Mouse (Mus musculus): ENCODE measurements around the gene Snd1. TPM values are rescaled to one million over a fixed set of nuclear protein-coding genes. Genes with fewer than 3 reads are reported as not detected.

Gene Snd1
- total RNA-seq, 2 experiments from 2014 or later, result 19.8 to 24.8 TPM

DNA sequence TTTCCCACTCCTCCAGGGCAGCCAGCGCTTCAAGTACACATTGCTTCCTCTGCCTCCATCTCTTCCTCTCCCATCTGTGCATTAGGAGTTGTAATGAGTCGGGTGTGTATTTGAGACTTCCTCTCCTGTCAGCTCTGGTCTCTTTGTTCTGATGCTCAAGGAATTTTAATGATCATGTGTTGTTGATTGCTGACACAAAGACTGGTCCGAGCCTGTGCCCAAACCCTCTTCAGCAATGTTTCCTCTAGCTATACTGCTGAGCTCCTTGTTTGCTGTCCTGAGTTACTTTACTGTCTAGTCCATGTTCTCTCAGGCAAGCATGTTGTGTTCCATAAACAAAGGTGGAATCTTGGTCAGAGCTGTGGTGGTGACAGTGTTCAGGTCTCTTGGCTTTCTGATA, 254.3 kb downstream of the Snd1 start:
- ATAC-seq (replicated peaks; ENCODE audit: low FRiP score, poor library complexity, severe bottlenecking), result no peak

DNA sequence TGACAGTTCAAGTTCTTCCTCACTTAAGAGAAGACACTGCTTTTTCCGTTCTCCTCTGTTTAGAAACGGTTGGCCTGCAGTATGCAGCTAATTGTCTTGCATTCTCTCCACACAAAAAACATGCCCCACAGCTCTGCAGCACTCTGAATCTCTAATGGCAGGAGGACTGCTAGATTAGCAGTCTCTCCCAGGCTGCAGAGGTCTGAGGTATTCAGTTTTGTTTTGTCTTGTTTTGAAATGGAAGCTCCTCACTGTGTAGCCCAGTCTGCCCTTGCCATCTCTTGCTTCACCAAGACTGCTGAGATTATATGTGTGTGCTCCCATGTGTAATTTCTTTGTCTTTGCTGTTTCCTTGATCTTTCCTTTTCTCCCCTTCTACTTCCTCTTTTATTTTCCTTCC, 254.7 kb downstream of the Snd1 start:
- ATAC-seq (replicated peaks; ENCODE audit: low FRiP score, poor library complexity, severe bottlenecking), result no peak

DNA sequence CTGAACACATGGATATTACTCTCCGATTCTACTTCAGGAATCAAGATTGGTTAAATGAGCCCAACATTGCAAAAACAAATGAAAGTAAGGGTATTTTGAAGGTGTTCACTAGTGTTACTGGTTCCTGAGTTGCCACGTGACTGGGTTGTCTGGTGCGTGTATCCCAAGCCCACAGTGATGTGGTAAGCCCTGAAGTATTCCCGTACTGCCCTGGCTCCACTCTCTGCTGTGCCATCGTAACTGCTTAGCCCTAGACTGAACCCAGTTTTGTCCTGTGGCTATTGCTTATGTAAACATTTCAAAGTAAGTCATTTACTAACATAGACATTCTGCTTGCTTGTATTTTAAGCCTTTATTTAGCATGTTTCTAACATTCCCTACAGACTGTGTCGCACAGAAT, 256.3 kb downstream of the Snd1 start:
- ATAC-seq (replicated peaks; ENCODE audit: low FRiP score, poor library complexity, severe bottlenecking), result no peak

DNA sequence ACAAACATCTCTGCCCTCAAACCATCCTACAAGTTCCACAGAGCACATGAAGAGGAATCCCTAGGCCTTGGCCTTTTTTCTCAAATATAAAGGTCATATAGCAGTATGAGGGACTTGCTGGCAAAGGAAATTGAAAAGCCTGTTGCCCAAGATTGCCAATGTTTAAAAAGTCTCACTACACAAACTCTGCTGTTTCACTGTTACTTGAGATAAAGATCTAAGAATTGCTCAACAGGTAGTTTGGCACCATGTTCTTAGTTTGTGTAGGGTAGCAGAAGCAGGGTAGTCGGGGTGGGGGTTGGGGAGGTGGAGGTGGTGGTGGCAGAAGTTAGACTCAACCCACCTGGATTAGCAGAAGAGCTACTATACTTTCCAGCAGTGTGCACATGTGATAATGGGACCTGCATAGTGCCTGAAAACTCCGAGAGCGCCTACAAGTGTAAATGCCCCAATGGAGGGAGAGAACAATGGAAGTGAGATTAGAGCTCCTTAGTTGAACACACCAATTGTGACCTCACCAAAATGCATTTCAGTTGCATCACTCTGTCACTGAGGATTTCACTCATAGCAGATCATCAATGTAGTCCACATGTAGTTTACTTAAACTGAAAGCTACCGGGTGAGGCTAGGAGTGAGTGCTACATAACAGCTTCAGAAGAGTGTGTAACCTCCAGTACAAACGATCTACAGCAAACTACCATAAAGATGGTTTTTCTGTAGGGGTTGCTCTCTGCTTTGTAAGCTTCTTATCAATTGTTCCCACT, 259.1 kb downstream of the Snd1 start:
- ATAC-seq (replicated peaks; ENCODE audit: low FRiP score, poor library complexity, severe bottlenecking), result no peak

DNA sequence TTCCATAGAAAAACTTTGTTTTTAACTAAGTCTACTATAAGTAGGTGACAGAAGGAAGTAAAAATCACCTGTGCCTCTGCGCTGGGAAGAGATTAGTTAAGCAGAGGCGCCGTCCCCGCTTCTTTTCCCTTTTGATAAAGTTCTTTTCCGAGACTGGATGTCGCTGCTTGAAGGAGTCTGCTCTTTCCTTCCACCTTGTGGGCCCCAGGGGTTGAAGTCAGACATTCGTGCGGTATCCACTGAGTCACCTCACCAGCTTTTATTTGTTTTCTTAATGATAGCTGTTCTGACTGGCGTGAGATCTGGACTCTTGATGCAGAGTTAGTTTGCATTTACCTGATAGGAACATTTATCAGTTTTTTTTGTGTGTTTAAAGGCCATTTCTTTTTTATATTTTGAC, 260.2 kb downstream of the Snd1 start:
- no peak for ATAC-seq (replicated peaks; ENCODE audit: low FRiP score, poor library complexity, severe bottlenecking)

DNA sequence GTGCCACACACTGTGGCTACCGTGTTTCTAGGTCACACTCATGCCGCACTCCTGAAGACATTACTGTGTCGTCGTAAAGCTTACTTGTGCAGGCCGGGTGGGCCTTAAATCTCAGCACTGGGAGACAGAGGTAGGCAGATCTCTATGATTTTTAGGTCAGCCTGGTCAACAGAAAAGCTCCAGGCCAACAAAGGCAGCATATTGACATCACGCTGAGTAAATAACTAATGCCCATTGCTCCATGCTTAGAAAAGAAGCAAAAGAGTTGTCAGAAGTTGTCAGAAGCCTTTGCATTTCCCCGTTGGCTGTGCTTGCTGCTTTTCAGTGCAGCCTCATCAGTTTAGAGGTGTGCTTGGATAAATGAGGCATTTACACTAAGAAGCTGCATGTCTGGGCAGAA, 261.7 kb downstream of the Snd1 start:
- ATAC-seq (replicated peaks; ENCODE audit: low FRiP score, poor library complexity, severe bottlenecking), result no peak

DNA sequence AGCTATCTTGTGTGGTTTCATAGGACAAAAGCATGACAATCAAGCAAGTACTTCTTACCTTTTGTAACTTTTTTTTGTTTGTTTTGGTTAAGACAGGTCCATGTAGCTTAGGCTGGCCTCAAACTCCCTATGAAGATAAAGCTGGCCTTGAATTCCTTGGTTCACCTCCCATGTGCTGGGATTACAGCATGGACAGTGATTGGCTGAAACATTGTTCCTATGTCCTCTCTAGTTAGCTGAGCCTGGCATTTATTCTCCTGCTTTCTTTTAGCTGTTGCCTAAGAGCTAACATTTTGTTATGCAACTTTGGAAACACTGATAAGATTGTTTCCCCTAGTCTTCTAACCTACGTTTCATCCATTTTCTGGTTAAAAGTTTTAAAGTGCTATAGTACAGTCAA, 262.7 kb downstream of the Snd1 start:
- no peak for ATAC-seq (replicated peaks; ENCODE audit: low FRiP score, poor library complexity, severe bottlenecking)

DNA sequence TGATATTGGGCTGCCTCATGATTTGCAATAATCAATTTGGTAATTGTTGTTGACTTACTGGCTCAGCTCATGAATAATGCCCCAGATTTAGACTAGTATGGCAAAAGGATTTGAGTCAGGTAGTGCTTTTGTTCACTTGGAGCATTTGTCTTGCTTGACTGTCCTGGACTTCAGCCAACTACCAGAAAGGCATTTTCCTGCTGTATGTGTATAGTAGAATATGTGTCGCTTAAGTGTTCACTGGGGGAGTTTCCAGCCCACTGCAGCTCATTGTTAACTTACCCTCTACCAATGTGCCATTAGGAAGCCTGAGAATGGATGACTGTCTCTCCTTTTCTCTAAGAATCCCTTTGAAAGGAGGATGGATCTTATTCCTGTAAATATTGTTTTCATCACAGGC, 268.6 kb downstream of the Snd1 start:
- no peak for ATAC-seq (replicated peaks; ENCODE audit: low FRiP score, poor library complexity, severe bottlenecking)

DNA sequence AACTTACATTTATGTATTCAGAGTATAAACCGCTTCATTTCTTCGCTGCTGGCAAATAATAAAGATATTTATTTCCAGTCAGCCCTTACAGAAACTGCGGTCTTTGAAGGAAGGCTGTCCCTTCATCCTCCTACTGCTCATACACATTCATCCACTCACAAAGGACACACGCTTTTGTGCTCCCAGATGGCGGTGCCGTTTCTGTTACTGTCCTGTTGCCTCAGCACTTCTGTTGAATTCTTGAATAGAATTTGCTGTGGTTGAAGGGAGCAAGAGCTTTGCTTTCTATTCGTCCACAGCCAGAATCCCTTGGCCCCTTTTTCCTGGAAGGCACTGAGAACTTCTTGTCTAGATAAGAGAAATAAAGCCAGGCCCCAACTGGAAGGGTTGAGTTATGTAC, 270.9 kb downstream of the Snd1 start:
- ATAC-seq (replicated peaks; ENCODE audit: low FRiP score, poor library complexity, severe bottlenecking), result no peak

DNA sequence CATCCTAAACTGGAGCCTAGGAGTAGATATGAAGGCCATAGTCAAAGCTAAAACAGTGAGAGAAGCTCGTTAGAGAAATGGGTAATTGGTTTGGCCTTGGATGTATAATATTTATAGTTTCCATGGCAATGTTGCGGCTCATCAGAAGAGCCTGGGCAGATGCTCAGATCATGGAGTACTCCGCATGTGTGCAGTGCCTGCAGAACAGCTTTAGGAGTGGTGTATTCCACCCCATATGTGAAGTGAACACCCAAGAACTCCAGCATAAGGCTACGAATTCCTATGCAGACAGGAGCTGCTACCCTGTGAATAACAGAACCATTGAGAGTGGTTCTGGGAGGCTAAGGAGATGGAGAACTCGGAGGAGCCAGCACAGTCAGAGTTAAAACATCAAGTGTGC, 272.1 kb downstream of the Snd1 start:
- ATAC-seq (replicated peaks; ENCODE audit: low FRiP score, poor library complexity, severe bottlenecking), result no peak

DNA sequence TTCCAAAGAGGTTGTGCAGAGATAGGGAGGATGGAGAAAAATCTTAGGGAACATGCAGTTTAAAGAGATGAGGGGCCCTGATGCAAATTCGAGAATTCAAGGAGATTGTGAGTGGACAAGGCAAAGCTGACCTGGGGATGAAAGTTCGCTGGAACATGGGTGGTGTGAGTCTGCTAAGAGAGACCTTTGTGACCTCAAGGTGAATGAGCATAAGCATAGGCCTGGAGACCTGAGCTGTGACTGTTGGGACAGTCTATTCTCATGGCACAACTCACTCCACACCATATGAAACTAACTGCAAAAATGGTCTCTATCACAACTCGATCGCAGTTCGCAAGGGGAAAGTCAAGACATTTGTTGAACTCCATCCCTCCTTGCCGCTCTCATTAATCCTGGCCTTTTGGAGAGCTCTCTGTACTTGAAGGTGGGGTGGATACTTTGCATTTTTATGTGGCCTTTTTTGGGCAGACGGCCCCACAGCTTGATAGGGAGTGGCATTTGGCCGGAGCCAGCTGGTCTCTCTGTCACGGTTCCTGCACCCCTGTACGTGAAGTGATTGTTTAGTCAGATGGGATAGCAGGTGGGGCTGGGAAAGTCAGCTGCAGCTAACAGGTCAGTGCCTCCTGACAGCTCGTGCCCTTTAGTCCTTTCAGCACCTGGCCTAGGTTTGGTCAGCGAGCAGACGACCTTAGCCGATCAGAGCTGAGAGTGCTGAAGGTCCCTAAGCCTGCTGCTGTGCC, 273.2 kb downstream of the Snd1 start:
- ATAC-seq (replicated peaks; ENCODE audit: low FRiP score, poor library complexity, severe bottlenecking), result no peak

DNA sequence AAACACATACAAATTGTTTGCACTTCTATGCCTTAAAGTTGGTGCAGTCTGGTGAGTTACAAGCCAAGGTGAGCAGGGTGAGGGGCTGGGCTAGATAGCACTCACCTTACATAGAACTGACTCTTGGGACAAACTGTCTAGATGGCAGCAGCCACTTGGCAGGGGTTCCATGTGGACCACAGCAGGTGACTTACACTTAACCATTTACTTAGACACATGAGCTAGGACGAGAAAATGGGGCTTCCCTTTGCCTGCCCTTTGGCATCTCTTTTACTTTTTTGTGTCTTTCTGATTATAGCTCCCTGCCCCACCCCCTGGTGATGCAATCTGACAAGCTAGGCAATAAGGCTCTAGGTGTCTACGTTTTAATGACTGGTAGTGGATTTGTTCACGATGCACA, 274.3 kb downstream of the Snd1 start:
- no peak for ATAC-seq (replicated peaks; ENCODE audit: low FRiP score, poor library complexity, severe bottlenecking)

DNA sequence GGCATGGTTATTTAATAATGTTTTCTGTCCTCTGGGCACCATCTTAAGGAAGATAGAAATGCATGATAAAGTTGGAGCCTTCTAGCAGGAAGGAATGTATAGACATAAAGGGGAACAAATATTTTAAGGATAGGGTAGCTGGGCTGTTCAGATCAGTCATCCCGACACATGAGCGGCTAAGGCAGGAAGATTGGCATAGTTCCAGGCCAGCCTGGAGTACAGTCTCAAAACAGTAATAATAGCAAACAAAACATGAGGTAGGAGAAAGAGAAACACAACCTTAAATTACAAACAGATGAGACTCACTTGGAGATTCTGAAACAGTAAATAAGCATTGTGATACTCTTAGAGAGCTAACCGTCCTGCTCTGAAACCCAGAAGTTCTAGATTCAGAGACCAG, 276.2 kb downstream of the Snd1 start:
- no peak for ATAC-seq (replicated peaks; ENCODE audit: low FRiP score, poor library complexity, severe bottlenecking)

DNA sequence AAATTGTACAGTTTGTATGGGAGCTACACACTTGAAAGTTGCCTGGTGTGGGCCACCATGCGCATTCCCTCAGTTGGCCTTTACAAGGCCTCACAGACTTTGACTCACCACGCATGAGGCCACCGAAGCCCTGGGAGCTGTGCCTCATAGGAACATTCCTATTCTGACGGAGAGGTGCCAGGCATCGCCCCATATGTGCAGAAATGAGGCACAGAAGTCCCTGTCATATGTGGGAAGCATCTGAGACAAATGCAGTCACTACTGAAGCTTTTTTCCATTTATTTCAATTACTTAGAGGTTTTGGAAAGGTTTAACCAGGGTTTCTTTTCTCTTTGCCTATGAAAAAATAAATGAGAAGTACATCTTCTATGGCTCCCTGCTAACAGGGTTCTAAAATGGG, 278.3 kb downstream of the Snd1 start:
- no peak for ATAC-seq (replicated peaks; ENCODE audit: low FRiP score, poor library complexity, severe bottlenecking)

DNA sequence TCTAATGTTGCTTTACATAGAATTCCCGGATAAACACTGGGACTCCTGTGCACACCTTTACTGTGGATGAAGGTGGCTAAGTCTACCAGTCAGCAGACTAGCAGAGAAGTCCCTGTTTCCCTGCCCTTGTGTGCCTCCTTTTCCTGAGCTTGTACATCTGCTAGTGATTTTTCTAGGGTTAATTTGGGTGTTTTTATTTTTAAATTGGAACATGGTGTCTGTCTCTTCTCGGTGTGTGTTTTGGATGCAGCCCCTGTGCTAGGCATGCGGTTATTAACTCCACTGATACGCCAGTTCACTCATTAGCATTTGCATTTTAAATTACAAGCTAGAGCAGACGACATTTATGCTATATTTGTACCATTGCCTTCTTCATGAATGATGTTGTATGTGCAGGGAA, 278.7 kb downstream of the Snd1 start:
- no peak for ATAC-seq (replicated peaks; ENCODE audit: low FRiP score, poor library complexity, severe bottlenecking)

DNA sequence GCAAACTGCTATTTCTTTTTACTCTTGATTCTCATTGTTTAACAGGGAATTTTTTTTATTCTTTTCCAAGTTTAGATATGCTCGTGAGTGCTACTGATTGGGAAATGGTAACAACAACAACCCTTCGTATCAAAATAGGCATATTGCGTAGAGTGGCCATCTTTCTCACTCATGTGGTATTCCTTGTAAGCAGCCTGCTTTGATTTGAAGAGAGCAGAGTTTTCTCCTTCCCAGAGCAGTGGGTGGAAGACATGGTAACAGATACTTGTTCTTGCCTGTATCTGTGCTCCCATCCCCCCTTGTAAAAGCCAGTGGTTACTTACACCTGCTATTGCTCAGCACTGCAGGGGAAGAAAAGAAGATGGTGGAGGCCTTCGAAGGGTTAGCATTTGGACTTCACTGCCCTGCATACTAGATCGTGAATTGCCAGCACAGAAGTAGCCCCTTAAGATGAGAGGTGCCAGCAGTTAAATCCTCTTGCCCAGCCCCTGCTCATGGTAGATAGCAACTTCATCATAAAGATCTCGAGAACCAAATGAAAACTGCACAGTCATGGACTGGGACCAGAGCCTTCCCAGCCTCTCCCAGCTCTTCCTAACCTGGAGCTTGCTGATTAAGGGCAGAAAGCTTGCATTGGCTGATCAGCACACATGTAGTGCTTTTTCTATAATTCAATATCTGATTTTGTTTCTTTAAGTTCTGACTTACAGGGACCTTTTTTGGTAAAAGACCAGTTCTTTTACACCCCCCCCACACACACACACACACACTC, 279.4 kb downstream of the Snd1 start:
- peak; percentile 65; the same call in 1 of the 2 replicates for ATAC-seq (replicated peaks; ENCODE audit: low FRiP score, poor library complexity, severe bottlenecking)

DNA sequence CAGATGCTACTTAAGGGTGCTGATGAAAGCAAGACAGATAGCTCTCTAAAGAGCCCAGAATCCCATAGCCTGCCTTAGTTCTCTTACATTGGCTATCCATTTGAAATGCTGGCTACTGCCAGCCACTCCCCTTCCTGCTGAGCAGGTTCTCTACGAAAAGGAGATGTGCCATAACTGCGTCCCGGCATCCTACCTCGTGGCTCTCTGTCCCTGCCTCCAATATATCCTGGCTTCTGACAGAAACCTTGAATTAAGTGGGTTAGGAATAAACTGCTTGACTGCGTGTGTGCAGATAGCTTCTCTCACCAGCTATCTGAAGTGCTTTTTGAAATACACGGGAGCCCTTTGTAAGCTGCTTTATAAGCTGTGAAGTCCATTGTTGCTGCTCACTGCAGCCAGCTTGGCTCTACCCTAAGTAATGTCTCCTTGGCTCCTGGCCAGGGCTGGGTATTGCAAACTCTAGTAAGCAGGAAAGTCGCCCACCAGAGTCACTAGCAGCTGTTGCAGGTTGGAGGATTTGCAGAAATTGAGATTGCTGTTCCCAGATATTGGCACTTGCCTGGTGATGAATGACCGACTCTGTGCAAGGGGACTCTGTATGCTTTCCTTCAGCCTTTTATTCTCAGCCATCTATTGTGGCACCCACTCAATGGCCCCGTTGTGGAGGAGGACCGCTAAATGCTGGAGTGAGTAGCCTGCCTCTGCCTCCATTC, 281.5 kb downstream of the Snd1 start:
- no peak for ATAC-seq (replicated peaks; ENCODE audit: low FRiP score, poor library complexity, severe bottlenecking)

DNA sequence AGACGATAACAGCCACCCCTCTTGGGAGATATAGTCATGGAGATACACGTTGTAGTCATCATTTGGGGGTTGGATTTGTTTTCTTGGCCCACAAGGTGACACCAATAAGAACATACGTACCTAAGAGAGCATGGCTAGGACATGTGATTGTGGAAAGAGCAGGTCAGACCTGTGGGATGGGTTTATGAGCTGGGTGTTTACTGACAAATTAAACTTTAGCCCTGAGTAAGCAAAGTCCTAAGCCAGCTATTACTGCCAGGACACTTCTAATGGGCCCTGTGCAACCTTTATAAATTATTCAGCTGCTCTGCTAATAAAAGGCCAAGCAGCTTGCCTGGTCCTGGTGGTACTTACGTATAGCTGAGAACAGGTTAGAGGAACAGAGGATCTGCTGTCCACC, 283.4 kb downstream of the Snd1 start:
- ATAC-seq (replicated peaks; ENCODE audit: low FRiP score, poor library complexity, severe bottlenecking), result no peak

DNA sequence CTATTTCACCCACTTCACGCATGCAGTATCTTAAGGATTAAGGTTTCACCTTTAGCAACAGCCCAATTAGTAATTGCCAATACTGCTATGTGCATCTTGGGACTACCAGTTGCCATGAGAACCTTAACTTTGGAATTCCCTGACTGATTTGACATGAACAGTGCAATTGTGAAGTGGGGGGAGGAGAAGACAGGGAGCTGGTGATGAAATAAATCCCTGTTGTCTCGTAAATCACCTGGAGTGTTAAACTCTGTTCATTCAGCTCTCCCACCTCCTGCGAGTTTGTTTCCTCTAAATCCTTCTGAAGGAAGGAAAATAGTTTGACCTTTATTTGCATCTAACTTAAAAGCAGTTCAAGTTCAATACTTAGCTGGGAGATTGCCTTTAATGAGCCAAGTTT, 286.8 kb downstream of the Snd1 start:
- ATAC-seq (replicated peaks; ENCODE audit: low FRiP score, poor library complexity, severe bottlenecking), result no peak

DNA sequence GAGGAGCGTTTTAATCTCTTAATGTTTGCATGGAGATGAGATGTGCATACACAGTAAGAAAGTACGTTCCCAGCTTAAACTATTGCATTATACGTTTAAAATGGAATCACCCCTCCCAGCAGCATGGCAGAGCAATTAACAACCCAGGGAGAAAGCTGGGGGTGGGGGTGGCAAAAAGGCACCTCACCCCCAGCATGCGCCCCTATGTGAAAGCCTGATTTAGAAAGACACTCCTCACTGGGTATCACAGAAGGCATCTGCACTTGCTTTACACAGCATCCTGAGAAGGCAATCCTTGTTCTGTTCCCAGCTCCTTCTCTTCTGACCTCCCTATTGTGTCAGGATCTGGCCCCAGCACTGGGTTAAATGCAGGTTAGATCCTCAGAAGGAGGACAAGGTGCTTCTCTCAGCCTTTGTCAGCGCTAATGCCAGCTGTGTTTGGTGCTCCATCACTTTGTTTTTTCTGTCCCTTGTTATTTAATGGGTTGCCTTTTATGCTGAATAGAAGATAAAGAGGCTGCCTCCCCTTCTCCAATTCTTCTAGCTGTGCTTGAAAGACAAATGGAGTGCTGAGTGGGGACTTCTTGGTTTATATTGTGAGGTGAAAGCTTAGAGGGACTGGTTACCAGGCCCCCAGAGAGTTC, 287.3 kb downstream of the Snd1 start:
- no peak for ATAC-seq (replicated peaks; ENCODE audit: low FRiP score, poor library complexity, severe bottlenecking)

Measured in erythroblast, adult 5-6 weeks (primary cell).